Mouse (Mus musculus): ENCODE measurements around the gene Il10rb. TPM values are rescaled to one million over a fixed set of nuclear protein-coding genes. Genes with fewer than 3 reads are reported as not detected.
A peak's percentile ranks its signal among the peaks of the same experiment; 100 is the strongest.

Il10rb gene
- polyA plus RNA-seq (2015; fragmentation: Nextera tagmentation; extraction: Ambion mirVana): 44.8 and 48.9 TPM in 2 replicates

DNA sequence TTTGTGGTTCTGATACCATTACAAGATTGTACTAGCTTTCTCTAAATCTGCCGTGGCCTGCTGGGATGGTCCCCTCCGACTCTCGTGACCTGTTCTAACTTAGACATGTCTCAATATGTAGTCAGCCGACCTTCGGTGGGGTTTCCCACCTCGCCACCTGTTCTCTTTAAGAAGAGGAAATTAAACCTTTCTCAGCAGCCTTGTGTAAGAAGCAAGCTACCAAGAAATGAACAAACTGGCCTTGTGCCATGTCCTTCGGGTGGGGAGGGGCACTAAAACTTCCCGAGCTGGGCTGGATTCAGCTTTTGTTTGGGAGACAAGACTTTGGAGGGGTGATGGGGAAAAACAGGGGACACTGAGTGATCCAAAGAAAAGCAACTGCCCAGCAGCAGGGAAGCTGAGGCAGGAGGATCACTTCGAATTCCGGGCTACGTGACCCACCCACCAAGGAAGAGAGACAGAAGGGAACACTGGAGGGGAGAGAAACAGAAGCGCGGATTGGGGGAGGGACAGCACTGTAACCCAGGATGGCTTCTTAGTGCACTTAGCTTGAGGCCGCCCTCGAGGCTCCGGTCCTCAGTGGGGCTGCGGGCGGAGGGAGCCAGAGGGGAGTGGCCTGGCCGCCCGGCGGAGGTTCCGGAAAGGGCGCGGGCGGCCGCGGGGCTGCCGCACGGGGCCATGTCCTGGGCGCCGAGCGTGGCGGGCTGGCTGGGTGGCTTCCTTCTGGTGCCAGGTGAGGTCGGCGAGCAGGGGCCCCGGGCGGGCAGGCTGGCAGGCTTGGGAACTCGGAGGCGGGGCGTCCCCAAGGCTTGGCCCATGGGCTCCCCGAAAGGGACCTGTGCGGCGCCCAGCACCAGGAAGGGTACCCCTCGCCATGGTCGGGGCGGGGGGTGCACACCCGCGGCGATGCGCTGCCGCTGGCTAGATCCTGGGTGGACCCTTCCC is at the start of gene Il10rb:
Gene Il10rb (plus strand): TSS at position 525 of the 945 bp plus-strand sequence.
- Histone ChIP-seq H3K36me3 (peaks cover 53% of the 10 kb centered on the region), H3K4me1 (peaks cover 40% of the 10 kb centered on the region), H3K27ac (replicated peaks) (peak within 1 kb of the TSS; percentile 87), H3K27me3 (replicated peaks) (no peaks in the 10 kb centered on the region), H3K4me2 (peak within 1 kb of the TSS; percentile 81), H3K9ac (peak within 1 kb of the TSS; percentile 92), H3K9me3 (no peaks in the 10 kb centered on the region), H3K4me3 (peak within 1 kb of the TSS; percentile 74)
- ATAC-seq (ENCODE audit: extremely low read depth, insufficient number of reproducible peaks, low FRiP score, low TSS enrichment): peak; percentile 84
- 4% methylated on average over 50 of the region's 51 CpGs for WGBS

DNA sequence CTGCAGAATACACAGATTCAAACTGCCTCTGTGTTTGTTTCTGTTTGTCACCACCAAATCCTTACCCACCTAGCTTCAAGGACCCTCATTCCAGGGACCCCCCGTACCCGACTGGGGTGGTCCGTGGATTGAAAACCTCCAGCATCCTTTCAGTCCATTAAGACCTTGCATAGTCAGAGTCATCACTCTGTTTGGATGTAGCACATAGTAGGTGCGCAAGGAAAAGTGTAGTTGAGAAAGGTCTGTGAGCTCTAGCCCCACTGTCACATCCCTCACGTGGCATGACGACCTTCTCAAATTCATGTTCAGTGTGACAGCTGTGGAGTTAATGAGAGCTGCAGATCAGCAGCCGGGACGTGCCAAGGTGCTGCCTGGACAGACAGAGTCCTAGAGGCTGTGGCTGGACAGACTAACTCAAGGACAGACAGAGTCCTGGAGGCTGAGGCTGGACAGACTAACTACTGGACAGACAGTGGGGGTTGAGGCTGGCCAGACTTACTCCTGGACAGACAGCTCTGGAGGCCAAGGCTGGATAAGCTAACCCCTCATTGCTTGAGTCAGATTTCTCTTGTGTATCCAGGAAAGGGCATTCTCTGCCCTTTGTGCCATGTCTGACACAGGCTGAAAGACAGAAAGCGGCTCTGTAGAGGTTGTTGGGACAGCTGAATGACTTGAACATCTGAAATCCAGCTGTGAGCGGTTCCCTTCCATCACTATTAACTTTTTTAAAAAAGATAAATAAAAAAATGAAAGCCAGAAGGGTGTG is 49.0 kb upstream of the Il10rb start:
- 75% methylated on average over 10 of the region's 10 CpGs for WGBS
- H3K36me3 ChIP-seq: no peaks in the 10 kb centered on the region
- no peak for ATAC-seq (ENCODE audit: extremely low read depth, insufficient number of reproducible peaks, low FRiP score, low TSS enrichment)

DNA sequence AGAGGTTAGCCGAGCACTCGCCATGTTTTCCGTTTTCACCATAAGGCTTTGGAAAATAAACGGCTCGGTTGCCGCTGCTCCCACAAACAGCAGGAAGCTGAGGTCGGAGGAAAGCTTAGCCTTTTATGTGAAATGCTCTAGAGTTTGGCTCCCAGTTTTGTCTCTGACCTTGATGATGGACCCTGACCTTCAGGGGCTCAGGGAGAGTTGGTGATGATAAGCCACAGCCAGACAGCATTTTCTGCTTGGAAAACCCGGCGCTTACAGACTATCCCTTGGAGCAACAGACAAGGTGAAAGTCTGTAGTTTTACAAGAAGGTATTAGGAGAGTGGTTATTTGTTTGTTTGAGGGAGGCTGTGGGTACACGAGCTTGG is 48.5 kb upstream of the Il10rb start:
- Histone ChIP-seq H3K36me3 (no peaks in the 10 kb centered on the region), H3K4me1 (peaks cover 21% of the 10 kb centered on the region), H3K27me3 (replicated peaks) (peaks cover 27% of the 10 kb centered on the region), H3K4me2 (no peak overlapping the region), H3K4me3 (no peak overlapping the region), H3K9ac (peak overlapping the region; percentile 37; the same call in 1 of the 2 replicates), H3K27ac (replicated peaks) (no peak overlapping the region), H3K9me3 (no peaks in the 10 kb centered on the region)
- ATAC-seq (ENCODE audit: extremely low read depth, insufficient number of reproducible peaks, low FRiP score, low TSS enrichment): no peak
- WGBS: 39% methylated on average over 10 of the region's 10 CpGs

More for the DNA sequence above, 49.0 kb upstream of the Il10rb start:
- H3K27me3 ChIP-seq (replicated peaks): peaks cover 31% of the 10 kb centered on the region
- no peak overlapping the region for H3K4me2 ChIP-seq
- no peak overlapping the region for H3K4me3 ChIP-seq
- no peak overlapping the region for H3K9ac ChIP-seq
- no peaks in the 10 kb centered on the region for H3K9me3 ChIP-seq
- no peak overlapping the region for H3K27ac ChIP-seq (replicated peaks)
- peaks cover 15% of the 10 kb centered on the region for H3K4me1 ChIP-seq

DNA sequence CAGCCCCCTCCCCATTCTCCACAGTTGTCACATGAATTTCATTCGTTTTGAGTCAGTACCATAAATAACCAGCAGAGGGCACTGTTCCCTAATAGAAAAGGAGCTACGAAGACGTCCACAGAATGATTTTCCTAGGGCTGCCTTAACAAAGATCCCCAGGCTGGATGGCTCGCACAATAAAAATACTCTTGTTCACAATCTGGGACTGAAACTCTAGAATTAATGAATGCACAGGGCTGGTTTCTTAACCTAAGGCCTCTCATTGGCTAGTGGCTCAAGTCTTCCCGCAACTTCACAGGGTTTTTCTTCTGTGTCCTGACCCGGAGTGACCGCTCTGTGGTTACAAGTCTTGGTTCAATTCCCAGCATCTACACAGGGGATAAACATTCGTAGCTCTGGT is 47.4 kb upstream of the Il10rb start:
- Histone ChIP-seq H3K4me2 (no peak overlapping the region), H3K27ac (replicated peaks) (no peak overlapping the region), H3K27me3 (replicated peaks) (peaks cover 17% of the 10 kb centered on the region), H3K9me3 (no peaks in the 10 kb centered on the region), H3K36me3 (no peaks in the 10 kb centered on the region), H3K9ac (no peak overlapping the region), H3K4me3 (no peak overlapping the region), H3K4me1 (peaks cover 27% of the 10 kb centered on the region)
- no peak for ATAC-seq (ENCODE audit: extremely low read depth, insufficient number of reproducible peaks, low FRiP score, low TSS enrichment)
- WGBS: 39% methylated on average over 8 of the region's 8 CpGs

DNA sequence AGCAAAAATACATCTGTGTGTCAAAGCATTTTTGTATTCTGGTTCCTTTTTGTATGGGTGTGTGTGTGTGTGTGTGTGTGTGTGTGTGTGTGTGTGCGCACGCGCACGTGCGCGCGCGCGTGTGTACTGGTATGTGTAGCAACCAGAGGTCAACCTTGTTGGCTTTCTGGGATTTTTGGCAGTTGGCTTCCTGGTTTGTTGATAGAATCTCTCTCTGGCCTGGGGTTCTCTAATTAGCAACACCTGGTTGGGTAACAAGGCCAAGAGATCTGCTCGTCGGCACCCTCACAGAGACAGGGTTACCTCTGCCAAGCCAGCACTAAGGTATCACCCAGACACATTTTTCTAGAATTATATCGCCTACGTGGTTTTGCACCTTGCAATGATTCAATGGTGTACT is 46.4 kb upstream of the Il10rb start:
- Histone ChIP-seq H3K27ac (replicated peaks) (no peak overlapping the region), H3K27me3 (replicated peaks) (peaks cover 12% of the 10 kb centered on the region), H3K36me3 (no peaks in the 10 kb centered on the region), H3K9ac (no peak overlapping the region), H3K4me1 (peaks cover 36% of the 10 kb centered on the region), H3K9me3 (no peaks in the 10 kb centered on the region), H3K4me2 (no peak overlapping the region), H3K4me3 (no peak overlapping the region)
- WGBS: 91% methylated on average over 13 of the region's 13 CpGs
- no peak for ATAC-seq (ENCODE audit: extremely low read depth, insufficient number of reproducible peaks, low FRiP score, low TSS enrichment)

DNA sequence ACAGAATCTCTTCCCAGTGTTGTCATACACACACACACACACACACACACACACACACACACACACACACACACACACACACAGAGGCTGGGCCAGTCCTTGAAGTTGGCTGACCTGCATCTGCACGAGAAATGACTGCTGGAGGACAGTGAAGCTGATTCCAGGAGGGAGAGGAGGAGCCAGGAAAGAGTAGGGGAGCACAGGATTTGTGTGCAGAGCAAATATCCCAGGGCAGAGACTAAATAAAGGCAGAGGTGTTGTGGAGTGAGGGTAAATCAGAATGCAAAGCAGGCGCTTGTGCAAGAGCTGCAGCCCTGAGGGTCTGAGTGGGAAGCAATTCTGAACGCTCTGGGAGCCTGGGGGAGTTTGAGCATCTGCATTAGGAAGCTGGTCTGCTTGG is 45.8 kb upstream of the Il10rb start:
- Histone ChIP-seq H3K9me3 (no peaks in the 10 kb centered on the region), H3K4me1 (peaks cover 36% of the 10 kb centered on the region), H3K4me3 (no peak overlapping the region), H3K27me3 (replicated peaks) (peaks cover 6% of the 10 kb centered on the region; the same call in 1 of the 2 replicates), H3K36me3 (no peaks in the 10 kb centered on the region), H3K4me2 (no peak overlapping the region), H3K27ac (replicated peaks) (no peak overlapping the region), H3K9ac (no peak overlapping the region)
- WGBS: 53% methylated on average over 3 of the region's 3 CpGs
- ATAC-seq (ENCODE audit: extremely low read depth, insufficient number of reproducible peaks, low FRiP score, low TSS enrichment): no peak

DNA sequence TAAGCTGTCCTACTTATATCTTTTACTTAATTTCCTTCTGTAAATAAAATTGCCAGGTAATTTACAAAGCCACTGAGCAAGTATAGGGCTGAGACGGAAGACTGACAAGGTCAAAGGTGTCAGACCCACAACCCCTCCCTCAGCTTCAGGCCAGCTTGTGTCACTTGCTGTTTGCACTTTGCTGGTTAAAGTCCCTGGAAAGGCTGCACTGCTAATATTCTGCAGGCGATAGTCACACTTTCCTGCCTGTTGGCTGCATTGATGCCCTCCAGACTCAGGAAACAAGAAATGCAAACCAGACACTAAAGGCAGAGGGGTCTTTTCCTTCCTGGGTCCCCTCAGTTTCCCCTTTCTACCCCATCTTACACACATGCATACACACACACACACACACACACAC is 44.0 kb upstream of the Il10rb start:
- Histone ChIP-seq H3K9me3 (no peaks in the 10 kb centered on the region), H3K4me2 (no peak overlapping the region), H3K4me3 (no peak overlapping the region), H3K27ac (replicated peaks) (peak overlapping the region; percentile 84), H3K27me3 (replicated peaks) (no peaks in the 10 kb centered on the region), H3K9ac (0 out of 2 replicates have a peak overlapping the region, but pooled peaks have one; percentile 19), H3K4me1 (peaks cover 36% of the 10 kb centered on the region), H3K36me3 (no peaks in the 10 kb centered on the region)
- ATAC-seq (ENCODE audit: extremely low read depth, insufficient number of reproducible peaks, low FRiP score, low TSS enrichment): no peak
- 62% methylated on average over 2 of the region's 2 CpGs for WGBS

DNA sequence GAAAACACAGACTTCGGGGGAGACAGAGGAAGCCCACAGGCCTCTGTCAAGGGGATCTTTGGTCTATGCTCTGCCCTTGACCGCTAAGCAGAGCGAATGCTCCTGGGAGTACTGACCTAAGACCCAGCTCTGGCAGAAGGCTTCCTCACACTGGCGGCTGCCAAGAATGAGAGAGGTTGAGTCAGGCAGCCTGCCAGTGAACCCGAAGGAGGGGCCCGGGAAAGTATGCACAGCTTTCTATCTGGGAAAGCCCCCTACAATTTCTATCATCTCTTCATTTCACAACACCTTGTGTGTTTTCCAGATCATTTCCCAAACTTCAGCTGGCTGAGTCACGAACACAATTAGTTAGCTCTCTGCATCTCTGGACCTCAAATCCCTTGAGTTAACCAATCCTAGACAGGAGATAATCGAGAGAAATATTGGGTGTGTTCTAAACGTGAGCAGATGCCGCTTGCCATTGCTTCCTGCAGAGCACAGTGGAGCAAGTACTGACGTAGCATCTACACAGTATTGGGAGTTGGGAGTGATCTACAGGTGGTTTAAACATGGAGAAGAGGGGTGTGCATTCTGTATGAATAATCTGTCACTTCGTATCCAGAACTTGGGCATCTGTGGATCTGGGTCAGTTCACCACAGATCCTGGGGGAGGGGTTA is 43.2 kb upstream of the Il10rb start:
- no peaks in the 10 kb centered on the region for H3K9me3 ChIP-seq
- no peaks in the 10 kb centered on the region for H3K36me3 ChIP-seq
- no peak overlapping the region for H3K4me3 ChIP-seq
- H3K4me1 ChIP-seq: peaks cover 32% of the 10 kb centered on the region
- H3K27me3 ChIP-seq (replicated peaks): no peaks in the 10 kb centered on the region
- no peak overlapping the region for H3K9ac ChIP-seq
- H3K27ac ChIP-seq (replicated peaks): peak overlapping the region; percentile 84
- no peak for ATAC-seq (ENCODE audit: extremely low read depth, insufficient number of reproducible peaks, low FRiP score, low TSS enrichment)
- peak overlapping the region; percentile 14 for H3K4me2 ChIP-seq
- WGBS: 45% methylated on average over 12 of the region's 12 CpGs

DNA sequence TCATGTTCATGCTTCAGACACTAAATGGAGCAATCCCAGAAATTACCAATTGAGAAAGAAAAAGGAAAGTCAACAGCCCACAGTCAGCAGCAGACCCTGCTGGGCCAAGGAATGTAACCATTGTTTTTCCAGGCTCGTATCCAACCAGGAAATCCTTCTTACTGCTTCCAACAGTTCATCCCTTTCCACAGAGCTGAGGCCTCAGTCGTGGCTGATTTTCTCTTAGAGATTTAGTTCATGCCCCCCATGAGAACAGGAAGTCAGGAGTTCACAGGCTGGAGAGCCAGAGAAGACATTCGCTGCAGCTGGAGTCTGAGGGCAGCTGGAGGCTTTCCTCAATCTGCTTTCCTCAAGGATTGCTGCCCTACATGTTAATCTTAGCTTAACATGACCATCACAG is 42.5 kb upstream of the Il10rb start:
- peak overlapping the region; percentile 14; the same call in 1 of the 2 replicates for H3K4me2 ChIP-seq
- peaks cover 30% of the 10 kb centered on the region for H3K4me1 ChIP-seq
- peaks cover 4% of the 10 kb centered on the region; the same call in 1 of the 2 replicates for H3K9me3 ChIP-seq
- H3K4me3 ChIP-seq: no peak overlapping the region
- no peaks in the 10 kb centered on the region for H3K27me3 ChIP-seq (replicated peaks)
- no peak overlapping the region for H3K9ac ChIP-seq
- H3K27ac ChIP-seq (replicated peaks): peak overlapping the region; percentile 84
- no peaks in the 10 kb centered on the region for H3K36me3 ChIP-seq
- WGBS: 22% methylated on average over 3 of the region's 3 CpGs
- ATAC-seq (ENCODE audit: extremely low read depth, insufficient number of reproducible peaks, low FRiP score, low TSS enrichment): peak; percentile 37; the same call in 1 of the 2 replicates

DNA sequence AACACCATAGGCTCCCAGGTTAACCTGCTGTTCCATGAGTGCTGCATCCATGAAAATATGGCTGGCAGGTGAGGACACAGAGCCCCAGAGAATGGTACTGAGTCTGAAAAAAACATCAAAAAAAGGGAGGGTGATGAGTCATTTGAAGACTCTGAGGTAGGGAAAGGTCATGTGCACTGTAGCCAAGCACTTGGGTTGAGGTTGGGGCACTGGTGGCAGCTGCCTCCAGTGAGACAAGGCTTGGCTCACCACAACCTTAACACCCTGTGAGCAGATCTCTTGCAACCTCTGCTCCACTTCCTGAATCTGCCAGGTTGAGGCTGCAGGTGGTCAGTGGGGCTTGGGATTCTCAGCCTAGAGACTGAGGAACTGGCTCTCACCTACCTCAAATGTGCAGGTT is 39.4 kb upstream of the Il10rb start:
- 0 out of 2 replicates have a peak overlapping the region, but pooled peaks have one; percentile 5 for H3K27ac ChIP-seq (replicated peaks)
- no peak for ATAC-seq (ENCODE audit: extremely low read depth, insufficient number of reproducible peaks, low FRiP score, low TSS enrichment)
- H3K4me3 ChIP-seq: no peak overlapping the region
- no peaks in the 10 kb centered on the region for H3K27me3 ChIP-seq (replicated peaks)
- H3K4me2 ChIP-seq: no peak overlapping the region
- peaks cover 4% of the 10 kb centered on the region; the same call in 1 of the 2 replicates for H3K9me3 ChIP-seq
- H3K4me1 ChIP-seq: peaks cover 32% of the 10 kb centered on the region
- no peaks in the 10 kb centered on the region for H3K36me3 ChIP-seq
- H3K9ac ChIP-seq: no peak overlapping the region

DNA sequence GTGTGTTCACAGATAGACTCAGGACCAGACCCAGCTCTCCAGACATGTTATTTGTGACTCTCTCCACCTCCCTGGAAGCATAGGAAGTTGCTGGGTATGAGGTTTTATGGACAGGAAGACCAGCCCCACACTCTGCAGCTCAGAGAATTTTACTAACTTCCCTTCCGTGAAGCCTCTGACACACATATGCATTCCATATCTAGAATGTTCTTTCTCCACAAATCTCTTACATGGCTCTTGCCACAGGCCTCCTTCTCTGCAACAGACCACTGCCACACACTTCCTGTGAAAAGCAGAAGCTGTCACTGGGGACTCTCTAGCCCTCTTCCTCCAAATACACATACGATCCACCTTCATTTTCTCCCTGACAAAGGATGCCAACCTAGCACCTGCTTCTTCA is 38.9 kb upstream of the Il10rb start:
- Histone ChIP-seq H3K9ac (no peak overlapping the region), H3K36me3 (no peaks in the 10 kb centered on the region), H3K4me3 (no peak overlapping the region), H3K27ac (replicated peaks) (0 out of 2 replicates have a peak overlapping the region, but pooled peaks have one; percentile 5), H3K27me3 (replicated peaks) (no peaks in the 10 kb centered on the region), H3K4me2 (no peak overlapping the region), H3K4me1 (peaks cover 32% of the 10 kb centered on the region), H3K9me3 (peaks cover 4% of the 10 kb centered on the region; the same call in 1 of the 2 replicates)
- ATAC-seq (ENCODE audit: extremely low read depth, insufficient number of reproducible peaks, low FRiP score, low TSS enrichment): no peak
- 69% methylated on average over 2 of the region's 2 CpGs for WGBS

Measured in heart, embryonic 13.5 days (tissue).